Mouse (Mus musculus) layer of hippocampus, adult 9-10 months (tissue): ENCODE measurements around the gene Decr2.
"Not testable (repeated sequence)": the region's sequence is repeated elsewhere in the genome, so short reads cannot be mapped to it uniquely, and the experiment has no call there.

Experiments used
- DNase-seq: peaks from one replicate; pipeline ENCODE4 v3.0.0; 2022; ENCODE audit warnings: low spot score

The Decr2 gene

GRCm38 (mm10) chr17:26089905-26090632 lies at the start of gene Decr2:
Gene Decr2, minus strand, starts transcription at chr17:26090337.
- DNase-seq = peak; percentile 86

GRCm38 (mm10) chr17:26138901-26139381 lies 48.8 kb upstream of the Decr2 start:
- DNase-seq = no peak

GRCm38 (mm10) chr17:26138239-26138836 lies 48.2 kb upstream of the Decr2 start, which contains the start of gene Axin1:
Gene Axin1, plus strand, starts transcription at chr17:26138688.
- peak; percentile 71 for DNase-seq

GRCm38 (mm10) chr17:26137751-26138130 lies 47.6 kb upstream of the Decr2 start:
- no peak for DNase-seq

- DNase-seq = no peak
These were observed 47.1 kb upstream of the Decr2 start for GRCm38 (mm10) chr17:26137106-26137750.

GRCm38 (mm10) chr17:26131856-26132853 lies 42.0 kb upstream of the Decr2 start:
- no peak for DNase-seq

GRCm38 (mm10) chr17:26131062-26131732 lies 41.1 kb upstream of the Decr2 start:
- DNase-seq = no peak

GRCm38 (mm10) chr17:26125226-26125625 lies 35.1 kb upstream of the Decr2 start:
- no peak for DNase-seq

- DNase-seq = no peak
These were observed 34.4 kb upstream of the Decr2 start for GRCm38 (mm10) chr17:26124560-26124959.

GRCm38 (mm10) chr17:26123267-26123684 lies 33.1 kb upstream of the Decr2 start, which contains the start of gene Mrpl28:
Gene Mrpl28, plus strand, starts transcription at chr17:26123500.
- peak; percentile 76 for DNase-seq

- DNase-seq = no peak
These were observed 32.4 kb upstream of the Decr2 start for GRCm38 (mm10) chr17:26122431-26123140.

GRCm38 (mm10) chr17:26119766-26120710 lies 29.9 kb upstream of the Decr2 start:
- no peak for DNase-seq

GRCm38 (mm10) chr17:26116503-26117258 lies 26.5 kb upstream of the Decr2 start:
- no peak for DNase-seq

GRCm38 (mm10) chr17:26115956-26116487 lies 25.9 kb upstream of the Decr2 start:
- DNase-seq = no peak

GRCm38 (mm10) chr17:26115205-26115898 lies 25.2 kb upstream of the Decr2 start:
- no peak for DNase-seq

- DNase-seq = not testable (repeated sequence)
These were observed 24.3 kb upstream of the Decr2 start for GRCm38 (mm10) chr17:26114461-26114860.

GRCm38 (mm10) chr17:26114061-26114460 lies 23.9 kb upstream of the Decr2 start:
- no peak for DNase-seq
